Mouse (Mus musculus) testis, adult 2 months (tissue): ENCODE results near the gene Stat2. TPM values are rescaled to one million over a fixed set of nuclear protein-coding genes. Genes with fewer than 3 reads are reported as not detected.

Source experiments
- H3K27ac ChIP-seq: fragments of 200-500 bp; 2 replicates; pipeline ENCODE4 v1.5.1; 2012; ENCODE audit warnings: low read depth, low read length; ENCODE audit not compliant: control insufficient read depth, insufficient read depth
- H3K27me3 ChIP-seq: fragments of 200-500 bp; 2 replicates; pipeline ENCODE4 v1.6.1; 2012; ENCODE audit warnings: mild to moderate bottlenecking, low read length, moderate library complexity; ENCODE audit not compliant: control insufficient read depth, insufficient read depth
- H3K36me3 ChIP-seq: fragments of 200-500 bp; 2 replicates; pipeline ENCODE4 v1.6.1; 2012; ENCODE audit warnings: mild to moderate bottlenecking, low read length; ENCODE audit not compliant: control insufficient read depth, insufficient read depth
- H3K4me1 ChIP-seq: fragments of 200-500 bp; 2 replicates; pipeline ENCODE4 v1.6.1; 2012; ENCODE audit warnings: low read length; ENCODE audit not compliant: control insufficient read depth, insufficient read depth
- H3K4me3 ChIP-seq: fragments of 200-500 bp; 2 replicates; pipeline ENCODE4 v1.5.1; 2012; ENCODE audit warnings: low read depth, mild to moderate bottlenecking, low read length, moderate library complexity, mixed read lengths; ENCODE audit not compliant: control insufficient read depth
- CTCF ChIP-seq: fragments of 200-500 bp; IDR thresholded peaks from 2 replicates; pipeline ENCODE4 v1.5.1; 2012; ENCODE audit warnings: low read depth, mild to moderate bottlenecking, inconsistent platforms, low read length, moderate library complexity; ENCODE audit not compliant: control insufficient read depth, insufficient read depth, insufficient replicate concordance
- POLR2A ChIP-seq: fragments of 200-500 bp; IDR thresholded peaks from 2 replicates; pipeline ENCODE4 v1.6.1; 2012; ENCODE audit warnings: low read depth, mild to moderate bottlenecking, inconsistent platforms, low read length, moderate library complexity; ENCODE audit not compliant: control insufficient read depth
- polyA plus RNA-seq: library from polyadenylated mRNA; depleted of rRNA; stranded (reverse); fragments of >200 nt; gene quantifications from 2 replicates; pipeline ENCODE4 v1.2.3, GENCODE M21; 2012

The Stat2 gene
- polyA plus RNA-seq, 1 experiment = 6.0 TPM

DNA sequence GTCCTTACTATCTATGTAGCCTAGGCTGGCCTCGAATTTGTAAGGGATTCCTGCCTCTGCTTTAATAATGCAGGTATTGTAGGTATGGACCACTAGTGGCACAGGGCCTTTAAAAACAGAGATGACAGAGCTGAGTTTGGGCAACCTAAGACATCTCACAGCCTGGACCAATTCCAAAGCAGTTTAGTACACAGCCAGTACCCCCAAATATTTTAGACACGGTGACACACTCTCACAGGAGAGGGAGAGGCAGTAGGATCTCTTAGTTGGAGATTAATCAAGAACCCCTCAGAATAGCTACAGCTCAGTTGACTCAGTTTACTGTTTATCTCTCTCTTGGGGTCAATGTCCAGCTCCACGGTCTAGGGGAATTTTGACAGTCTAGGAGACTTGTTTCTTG lies 32.0 kb downstream of the Stat2 start:
- peaks cover 14% of the 10 kb centered on the region for H3K4me1 ChIP-seq
- H3K4me3 ChIP-seq = peak overlapping the region; percentile 96
- no peaks in the 10 kb centered on the region for H3K36me3 ChIP-seq
- H3K27ac ChIP-seq = peak overlapping the region; percentile 83
- no peaks in the 10 kb centered on the region for H3K27me3 ChIP-seq
- TF ChIP-seq CTCF (no peak), POLR2A (no peak)

- no peaks in the 10 kb centered on the region for H3K27me3 ChIP-seq
- TF ChIP-seq CTCF (no peak), POLR2A (no peak)
Measured at GRCm38 (mm10) chr10:128302785-128303125, 32.4 kb downstream of the Stat2 start.

GRCm38 (mm10) chr10:128303126-128304021 lies 33.0 kb downstream of the Stat2 start, which contains the start of gene Pan2:
TSS of gene Pan2 (plus strand) at chr10:128303335.
- peak within 1 kb of the TSS; percentile 96 for H3K4me3 ChIP-seq
- peaks cover 10% of the 10 kb centered on the region for H3K4me1 ChIP-seq
- TF ChIP-seq POLR2A (peak; percentile 75), CTCF (no peak)
- peak within 1 kb of the TSS; percentile 96 for H3K27ac ChIP-seq
- no peaks in the 10 kb centered on the region; the same call in 1 of the 2 replicates for H3K36me3 ChIP-seq
- no peaks in the 10 kb centered on the region for H3K27me3 ChIP-seq

More at GRCm38 (mm10) chr10:128302785-128303125, 32.4 kb downstream of the Stat2 start:
- H3K4me1 ChIP-seq = peaks cover 11% of the 10 kb centered on the region
- peak overlapping the region; percentile 96 for H3K4me3 ChIP-seq
- peak overlapping the region; percentile 83 for H3K27ac ChIP-seq
- H3K36me3 ChIP-seq = no peaks in the 10 kb centered on the region

GRCm38 (mm10) chr10:128309654-128310053 lies 39.3 kb downstream of the Stat2 start:
- no peak overlapping the region for H3K4me3 ChIP-seq
- TF ChIP-seq CTCF = no peak
- no peak for TF ChIP-seq POLR2A
- H3K36me3 ChIP-seq = peaks cover 1% of the 10 kb centered on the region; the same call in 1 of the 2 replicates
- no peak overlapping the region for H3K27ac ChIP-seq
- no peaks in the 10 kb centered on the region for H3K4me1 ChIP-seq
- H3K27me3 ChIP-seq = no peaks in the 10 kb centered on the region

DNA sequence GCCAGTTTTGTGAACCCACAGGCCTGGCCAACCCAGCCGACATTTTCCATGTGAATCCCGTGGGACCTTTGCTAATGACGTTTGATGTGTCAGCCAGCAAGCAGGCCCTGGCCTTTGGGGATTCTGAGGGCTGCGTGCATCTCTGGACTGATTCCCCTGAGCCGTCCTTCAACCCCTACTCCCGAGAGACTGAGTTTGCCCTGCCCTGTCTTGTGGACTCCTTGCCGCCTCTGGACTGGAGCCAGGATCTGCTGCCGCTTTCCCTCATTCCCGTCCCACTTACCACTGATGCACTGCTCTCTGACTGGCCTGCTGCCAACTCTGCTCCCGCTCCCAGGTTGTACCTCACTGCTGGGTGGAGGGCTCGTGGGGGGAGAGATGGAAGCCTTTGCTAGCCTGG lies 39.8 kb downstream of the Stat2 start:
- Histone ChIP-seq H3K27me3 (no peaks in the 10 kb centered on the region), H3K27ac (no peak overlapping the region), H3K4me3 (no peak overlapping the region), H3K4me1 (no peaks in the 10 kb centered on the region), H3K36me3 (peaks cover 1% of the 10 kb centered on the region; the same call in 1 of the 2 replicates)
- TF ChIP-seq CTCF (no peak), POLR2A (no peak)

DNA sequence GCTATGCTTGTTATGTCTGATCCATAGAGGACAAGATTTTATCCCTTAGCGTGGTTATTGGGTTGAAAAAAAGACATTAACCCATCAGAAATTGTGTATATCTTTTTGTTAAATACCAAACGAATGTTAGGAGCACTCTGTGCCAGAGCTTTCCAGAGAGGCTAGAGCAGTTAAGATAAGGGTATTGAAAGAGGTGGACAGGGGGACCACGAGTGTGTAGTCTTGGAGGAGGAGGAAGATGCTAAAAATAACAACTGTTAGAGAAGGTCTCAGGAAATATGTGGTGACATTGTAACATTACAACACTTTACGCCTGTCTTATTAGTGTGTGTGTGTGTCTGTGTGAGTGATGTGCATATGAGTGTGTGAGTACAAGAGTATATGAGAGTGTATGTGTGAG lies 40.5 kb downstream of the Stat2 start:
- no peak for TF ChIP-seq POLR2A
- no peak for TF ChIP-seq CTCF
- Histone ChIP-seq H3K4me1 (no peaks in the 10 kb centered on the region), H3K4me3 (no peak overlapping the region), H3K27me3 (no peaks in the 10 kb centered on the region), H3K27ac (no peak overlapping the region), H3K36me3 (peaks cover 6% of the 10 kb centered on the region)

DNA sequence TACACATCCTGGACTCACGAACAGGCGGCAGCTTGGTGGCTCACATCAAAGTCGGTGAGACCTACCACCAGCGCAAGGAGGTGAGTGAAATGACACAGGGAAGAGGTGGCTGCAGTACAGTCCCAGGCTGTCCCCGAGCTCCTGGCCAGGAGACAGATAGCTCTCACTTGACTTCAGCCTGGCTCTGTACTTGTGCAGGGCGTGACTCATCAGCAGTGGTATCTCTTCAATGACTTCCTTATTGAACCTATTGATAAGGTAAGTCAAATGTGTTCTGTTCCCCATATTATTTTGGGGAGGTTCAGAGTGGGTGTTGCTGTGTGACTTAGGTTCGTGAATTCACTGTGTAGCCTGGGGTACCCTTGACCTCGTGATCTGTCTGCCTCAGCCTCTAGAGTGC lies 45.2 kb downstream of the Stat2 start:
- Histone ChIP-seq H3K4me1 (no peaks in the 10 kb centered on the region), H3K27ac (no peak overlapping the region), H3K4me3 (no peak overlapping the region), H3K27me3 (no peaks in the 10 kb centered on the region), H3K36me3 (peaks cover 6% of the 10 kb centered on the region)
- TF ChIP-seq CTCF = no peak
- no peak for TF ChIP-seq POLR2A
